Comparison of ENCODE assay signal across 18 mouse cellular contexts in the genomic region with DNA sequence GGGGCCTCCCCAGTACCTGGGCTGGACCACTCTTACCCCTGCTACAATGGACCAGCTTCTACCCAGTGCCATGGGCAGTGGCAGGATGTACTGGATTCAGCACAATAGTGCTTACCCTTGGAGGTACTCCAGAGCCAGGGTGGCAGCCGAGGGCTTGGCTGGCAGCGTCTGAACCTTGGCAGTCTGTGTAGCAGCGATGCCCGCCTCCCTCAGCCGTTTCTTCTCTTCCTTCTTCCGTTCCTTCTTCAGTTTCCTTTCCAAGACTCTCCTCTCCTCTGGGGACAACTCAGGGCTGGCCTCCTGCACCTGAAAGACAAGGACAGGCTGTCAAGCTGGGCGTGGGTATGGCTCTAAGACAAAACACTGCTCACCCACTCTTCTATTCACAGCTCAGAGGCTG. TPM values are rescaled to one million over a fixed set of nuclear protein-coding genes. Genes with fewer than 3 reads are reported as not detected.
DNase-seq lines count a peak whose midpoint lies in the region; ATAC-seq and TF ChIP-seq lines count a peak whose summit lies in the region.
"Had no signal": no experiment of that assay in that cellular context is flagged by ENCODE, and none has a peak within 500 bp of the region (broad histone marks: within the 10 kb centered on the region; RNA-seq: fewer than 3 reads in every experiment).

No protein-coding gene starts in this region.

- no peak overlapping the region for H3K4me2 ChIP-seq in hindbrain, embryonic 16.5 days (ENCODE audit: low read length)
- no peak overlapping the region for H3K4me2 ChIP-seq in hindbrain, postnatal 0 days (ENCODE audit: low read depth, low read length)
- H3K4me2 ChIP-seq: hindbrain, embryonic 13.5 days had no signal

- 70% methylated on average over 7 of the region's 7 CpGs for whole genome bisulfite sequencing in hindbrain, embryonic 16.5 days
- 55% methylated on average over 7 of the region's 7 CpGs for WGBS in hindbrain, postnatal 0 days

- TF ChIP-seq CTCF in hindbrain, postnatal 0 days (IDR thresholded peaks at IDR 0.05; ENCODE audit: low read depth), result no peak
- TF ChIP-seq CTCF in G1E (IDR thresholded peaks at IDR 0.05; ENCODE audit: low read depth, low read length), result no peak

- DNase-seq in cerebellum, postnatal 14 days, result peak; percentile 84 to 86
- DNase-seq in cerebellum, adult 11-12 months, result no peak
- DNase-seq in hindbrain, postnatal 0 days (ENCODE audit: low spot score), result no peak
- DNase-seq in lung, adult 18-20 months, result peak; percentile 55 to 74
- no peak for DNase-seq in lung, postnatal 4 days
- no peak for DNase-seq in G1E (ENCODE audit: low spot score)
- DNase-seq in Muller cell, postnatal 12 days (ENCODE audit: inconsistent ontology term), result no peak

- no peak overlapping the region for H3K27ac ChIP-seq in hindbrain, embryonic 16.5 days (ENCODE audit: low read depth, low read length)
- H3K27ac ChIP-seq in hindbrain, postnatal 0 days, result no peak overlapping the region; the same call in 1 of the 2 replicates

- no peak; the same call in 1 of the 2 replicates for ATAC-seq in hindbrain, embryonic 16.5 days
- ATAC-seq in hindbrain, postnatal 0 days, result no peak
- ATAC-seq in G1E (ENCODE audit: extremely low read depth, insufficient number of reproducible peaks, low FRiP score, poor library complexity, severe bottlenecking), result no peak

- H3K4me3 ChIP-seq in hindbrain, embryonic 16.5 days (ENCODE audit: low read length), result no peak overlapping the region
- no peak overlapping the region for H3K4me3 ChIP-seq in hindbrain, postnatal 0 days (ENCODE audit: low read length)
- H3K4me3 ChIP-seq in G1E (ENCODE audit: low read depth, low read length), result peak overlapping the region; percentile 66; the same call in 1 of the 2 replicates
- H3K4me3 ChIP-seq: erythroblast, embryonic 14.5 days; heart, embryonic 13.5 days; hindbrain, embryonic 13.5 days; limb, embryonic 12.5 days had no signal

- peak overlapping the region; percentile 1; the same call in 1 of the 2 replicates for H3K9ac ChIP-seq in hindbrain, embryonic 16.5 days (ENCODE audit: low read depth, low read length)
- H3K9ac ChIP-seq in hindbrain, postnatal 0 days (replicated peaks; ENCODE audit: low read length), result no peak overlapping the region
- H3K9ac ChIP-seq: limb, embryonic 12.5 days had no signal

- H3K27me3 ChIP-seq in hindbrain, embryonic 16.5 days (replicated peaks; ENCODE audit: control insufficient read depth, insufficient read depth, low read length), result no peaks in the 10 kb centered on the region
- no peaks in the 10 kb centered on the region for H3K27me3 ChIP-seq in hindbrain, postnatal 0 days (ENCODE audit: insufficient read depth, low read length)
- no peaks in the 10 kb centered on the region for H3K27me3 ChIP-seq in G1E (ENCODE audit: insufficient read depth, low read length)
- H3K27me3 ChIP-seq: heart, embryonic 13.5 days; hindbrain, embryonic 13.5 days; limb, embryonic 12.5 days; Patski had no signal

- peaks cover 11% of the 10 kb centered on the region for H3K4me1 ChIP-seq in hindbrain, embryonic 16.5 days (ENCODE audit: control insufficient read depth, insufficient read depth, low read depth, low read length)
- 0 out of 2 replicates have a peak, but pooled peaks cover 2% of the 10 kb centered on the region for H3K4me1 ChIP-seq in hindbrain, postnatal 0 days (ENCODE audit: insufficient read depth, low read length)
- H3K4me1 ChIP-seq in G1E (ENCODE audit: insufficient read depth, low read depth, low read length), result peaks cover 65% of the 10 kb centered on the region

- H3K36me3 ChIP-seq in hindbrain, embryonic 16.5 days (ENCODE audit: control insufficient read depth, insufficient read depth, low read length), result peaks cover 5% of the 10 kb centered on the region; the same call in 1 of the 2 replicates
- no peaks in the 10 kb centered on the region for H3K36me3 ChIP-seq in hindbrain, postnatal 0 days (ENCODE audit: insufficient read depth, low read length)
- peaks cover 69% of the 10 kb centered on the region for H3K36me3 ChIP-seq in G1E (replicated peaks)
- H3K36me3 ChIP-seq: heart, embryonic 13.5 days had no signal

- no peaks in the 10 kb centered on the region for H3K9me3 ChIP-seq in hindbrain, embryonic 16.5 days (ENCODE audit: control insufficient read depth, low read length)
- H3K9me3 ChIP-seq in hindbrain, postnatal 0 days (ENCODE audit: low read length), result no peaks in the 10 kb centered on the region
- H3K9me3 ChIP-seq in G1E (replicated peaks), result no peaks in the 10 kb centered on the region
- H3K9me3 ChIP-seq: heart, embryonic 13.5 days; hindbrain, embryonic 13.5 days; limb, embryonic 12.5 days had no signal

RNA-seq across cellular contexts. Expression of a gene that starts 11.4 kb away (rescaled TPM):
- not detected in 2 replicates for polyA plus RNA-seq in hindbrain, embryonic 16.5 days (2015; fragmentation: Nextera tagmentation; extraction: Ambion mirVana)
- not detected in 2 replicates for total RNA-seq in hindbrain, postnatal 0 days (2014; rRNA removed)
- polyA plus RNA-seq in hindbrain, postnatal 0 days (2015; fragmentation: Nextera tagmentation; extraction: Ambion mirVana), result not detected in 2 replicates
- not detected in 2 replicates for total RNA-seq in G1E (2014; fragmentation: Nextera tagmentation)
- total RNA-seq in G1E (2017), result not detected in 2 replicates
- not detected in 2 replicates for polyA plus RNA-seq in G1E (2012)
- total RNA-seq: gastrocnemius, postnatal 14 days; left cerebral cortex, adult 18-20 months had no signal
- polyA plus RNA-seq: forebrain, embryonic 16.5 days; heart, embryonic 13.5 days; hindbrain, embryonic 13.5 days; midbrain, embryonic 16.5 days; Patski; urinary bladder, adult 2 months had no signal

RNA-seq across cellular contexts. Expression of a gene that starts 12.6 kb away (rescaled TPM):
- 95.1 and 98.6 TPM in 2 replicates for polyA plus RNA-seq in hindbrain, embryonic 16.5 days (2015; fragmentation: Nextera tagmentation; extraction: Ambion mirVana)
- 93.7 and 106 TPM in 2 replicates for total RNA-seq in hindbrain, postnatal 0 days (2014; rRNA removed)
- polyA plus RNA-seq in hindbrain, postnatal 0 days (2015; fragmentation: Nextera tagmentation; extraction: Ambion mirVana), result 86.3 and 91.0 TPM in 2 replicates
- total RNA-seq in G1E (2014; fragmentation: Nextera tagmentation) (4.8 and 10.0 TPM in 2 replicates), G1E (2017) (40.8 and 41.0 TPM in 2 replicates)
- 35.7 and 37.7 TPM in 2 replicates for polyA plus RNA-seq in G1E (2012)

RNA-seq across cellular contexts. Expression of a gene that starts 13.6 kb away (rescaled TPM):
- 3.1 and 4.0 TPM in 2 replicates for polyA plus RNA-seq in hindbrain, embryonic 16.5 days (2015; fragmentation: Nextera tagmentation; extraction: Ambion mirVana)
- 8.1 and 10.1 TPM in 2 replicates for total RNA-seq in hindbrain, postnatal 0 days (2014; rRNA removed)
- polyA plus RNA-seq in hindbrain, postnatal 0 days (2015; fragmentation: Nextera tagmentation; extraction: Ambion mirVana), result 3.7 and 4.4 TPM in 2 replicates
- total RNA-seq in G1E (2014; fragmentation: Nextera tagmentation), result 34.2 and 36.5 TPM in 2 replicates
- 26.8 and 27.4 TPM in 2 replicates for total RNA-seq in G1E (2017)
- 18.1 and 21.3 TPM in 2 replicates for polyA plus RNA-seq in G1E (2012)

RNA-seq across cellular contexts. Expression of a gene that starts 38.4 kb away (rescaled TPM):
- 57.5 and 66.5 TPM in 2 replicates for polyA plus RNA-seq in hindbrain, embryonic 16.5 days (2015; fragmentation: Nextera tagmentation; extraction: Ambion mirVana)
- 241 and 242 TPM in 2 replicates for total RNA-seq in hindbrain, postnatal 0 days (2014; rRNA removed)
- polyA plus RNA-seq in hindbrain, postnatal 0 days (2015; fragmentation: Nextera tagmentation; extraction: Ambion mirVana), result 123 and 128 TPM in 2 replicates
- total RNA-seq in G1E (2014; fragmentation: Nextera tagmentation), result 1.2 and 2.3 TPM in 2 replicates
- total RNA-seq in G1E (2017), result 1.3 and 1.4 TPM in 2 replicates
- polyA plus RNA-seq in G1E (2012), result 1.7 and 1.8 TPM in 2 replicates

RNA-seq across cellular contexts. Expression of a gene that starts 41.2 kb away (rescaled TPM):
- 0.26 and 0.64 TPM in 2 replicates for polyA plus RNA-seq in hindbrain, embryonic 16.5 days (2015; fragmentation: Nextera tagmentation; extraction: Ambion mirVana)
- total RNA-seq in hindbrain, postnatal 0 days (2014; rRNA removed), result 1.1 TPM in 1 of 2 replicates, not detected in the other
- 0.34 TPM in 1 of 2 replicates, not detected in the other for polyA plus RNA-seq in hindbrain, postnatal 0 days (2015; fragmentation: Nextera tagmentation; extraction: Ambion mirVana)
- total RNA-seq in G1E (2014; fragmentation: Nextera tagmentation) (0.83 TPM in 1 of 2 replicates, not detected in the other), G1E (2017) (0.06 and 0.33 TPM in 2 replicates)
- polyA plus RNA-seq in G1E (2012), result 0.03 and 0.07 TPM in 2 replicates
- polyA plus RNA-seq: erythroblast, embryonic 14.5 days had no signal

Comparison
In these comparisons a context has a peak if more than half of its experiments do, and no peak if none do; other contexts are left out.
1. DNase-seq: peak in cerebellum, postnatal 14 days (2 of 2) and lung, adult 18-20 months (2 of 2); none in cerebellum, adult 11-12 months (single experiment), hindbrain, postnatal 0 days (single experiment), lung, postnatal 4 days (0 of 2), G1E (single experiment) and Muller cell, postnatal 12 days (single experiment).